Mouse (Mus musculus): ENCODE measurements at regions not wholly inside any gene's neighbourhood (a gene's known extent, or its start where the extent isn't known, plus 50 kb on each side); places are given as distances from the start of the nearest gene placed in this dataset.

DNA sequence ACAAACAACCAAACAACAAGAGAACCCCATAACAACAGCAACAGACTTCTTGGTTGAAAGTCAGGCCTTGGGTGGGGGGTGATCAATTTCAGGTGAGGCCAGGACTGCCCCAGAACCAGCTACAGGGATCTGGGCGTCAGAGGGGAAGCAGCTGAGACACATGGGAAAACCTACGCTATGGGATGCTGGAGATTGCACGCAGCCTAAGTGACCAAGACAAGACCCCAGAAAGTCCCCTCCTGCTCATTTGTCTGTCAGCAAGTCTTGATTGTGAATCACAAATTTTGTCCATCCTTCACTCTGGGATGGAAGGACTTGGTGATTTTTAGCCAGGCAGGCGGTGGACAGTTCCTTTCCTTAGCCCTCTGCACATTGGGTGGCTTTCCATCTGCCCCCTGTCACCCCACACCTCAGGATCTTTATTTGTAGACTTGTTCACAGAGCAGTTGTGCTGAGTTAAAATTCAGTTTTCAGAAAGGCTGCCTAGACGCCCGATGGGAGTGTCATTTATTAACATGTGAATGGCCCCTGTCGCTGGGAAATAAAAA, 330.9 kb upstream of the Dio3 start:
- no peak for TF ChIP-seq CTCF (IDR thresholded peaks at IDR 0.05; ENCODE audit: low read depth, low read length)
- TF ChIP-seq GATA1 (IDR thresholded peaks at IDR 0.05; ENCODE audit: borderline replicate concordance, low read length): no peak
- no peak for TF ChIP-seq TAL1 (conservative IDR thresholded peaks at IDR 0.05; ENCODE audit: low read depth, low read length)
- TF ChIP-seq POLR2AphosphoS5 (IDR thresholded peaks at IDR 0.05; ENCODE audit: insufficient replicate concordance, low read depth, low read length): no peak
- no peak for TF ChIP-seq GATA2 (IDR thresholded peaks at IDR 0.05; ENCODE audit: borderline replicate concordance, low read depth, low read length)
